Mouse (Mus musculus) embryonic fibroblast, embryonic 13.5 days (primary cell): Measurements from ENCODE around the gene A730071L15Rik.

Source experiments
- CTCF ChIP-seq: IDR thresholded peaks from 2 replicates; pipeline ENCODE4 v1.5.1; 2011; ENCODE audit warnings: mild to moderate bottlenecking, control low read depth, low read length, moderate library complexity, borderline replicate concordance; ENCODE audit not compliant: insufficient read depth
- POLR2A ChIP-seq: IDR thresholded peaks from 2 replicates; pipeline ENCODE4 v1.6.1; 2011; ENCODE audit warnings: low read depth, mild to moderate bottlenecking, control low read depth, low read length, moderate library complexity

DNA sequence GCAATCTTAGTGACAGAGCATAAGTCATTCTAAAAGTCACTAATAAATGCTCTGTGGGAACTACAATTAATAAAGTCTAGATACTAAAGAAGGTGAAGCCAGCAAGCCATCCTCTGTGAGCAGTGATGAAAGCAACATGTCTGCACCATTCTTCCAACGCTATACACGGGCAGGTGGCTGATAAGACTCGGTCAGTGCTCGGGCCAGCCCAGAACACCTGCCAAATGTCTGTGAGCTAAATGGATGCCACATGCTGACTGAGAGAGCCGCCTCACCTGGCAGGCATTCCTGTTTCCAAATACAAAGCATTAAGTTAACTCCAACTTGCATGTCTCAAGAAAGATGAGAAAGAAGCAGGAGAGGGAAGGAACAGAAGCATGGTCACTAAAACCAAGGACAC, 42.7 kb upstream of the A730071L15Rik start:
- no peak for TF ChIP-seq CTCF
- no peak for TF ChIP-seq POLR2A
